Mouse (Mus musculus): Measurements from ENCODE around the gene Car14.
"Not testable (repeated sequence)": the region's sequence is repeated elsewhere in the genome, so short reads cannot be mapped to it uniquely, and the experiment has no call there.

The Car14 gene

DNA sequence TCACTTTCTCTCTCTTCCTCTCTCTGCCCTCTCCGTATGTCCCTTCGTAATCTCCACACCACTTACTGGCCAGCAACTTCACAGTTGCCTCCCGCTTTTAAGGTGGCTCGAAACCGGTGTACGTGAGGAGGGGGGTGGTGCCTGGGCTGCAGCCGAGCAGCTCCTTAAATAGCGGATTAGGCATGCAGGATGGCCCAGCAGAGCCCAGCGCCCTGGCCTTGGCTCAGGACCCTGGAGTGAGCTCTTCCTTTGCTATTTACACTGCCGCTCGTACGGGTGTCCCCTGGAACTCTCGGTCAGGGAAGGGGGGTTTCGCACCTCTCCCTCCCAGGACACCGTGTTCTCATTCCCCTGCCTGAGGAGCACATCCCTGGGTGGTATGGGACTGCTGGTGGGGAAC, at the start of gene Car14:
TSS of gene Car14 (minus strand) at position 124 of the 400 bp plus-strand sequence.
- in situ Hi-C loops (cut with MboI), result no loop called here

DNA sequence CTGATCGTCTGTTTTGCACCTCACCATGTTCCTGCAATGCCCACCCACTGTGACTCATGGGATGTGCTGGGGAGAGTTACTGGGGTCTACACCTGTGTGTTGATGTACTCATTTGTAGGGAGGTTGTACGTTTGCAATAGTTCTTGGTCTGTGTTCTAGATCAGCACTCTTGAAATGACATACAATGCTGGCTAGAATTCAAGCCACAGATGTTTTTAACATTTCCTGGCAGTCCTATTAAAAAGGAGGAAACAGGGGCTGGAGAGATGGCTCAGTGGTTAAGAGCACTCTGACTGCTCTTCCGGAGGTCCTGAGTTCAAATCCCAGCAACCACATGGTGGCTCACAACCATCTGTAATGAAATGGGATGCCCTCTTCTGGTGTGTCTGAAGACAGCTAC, 49.0 kb upstream of the Car14 start:
- in situ Hi-C loops (cut with MboI), result no loop called here

DNA sequence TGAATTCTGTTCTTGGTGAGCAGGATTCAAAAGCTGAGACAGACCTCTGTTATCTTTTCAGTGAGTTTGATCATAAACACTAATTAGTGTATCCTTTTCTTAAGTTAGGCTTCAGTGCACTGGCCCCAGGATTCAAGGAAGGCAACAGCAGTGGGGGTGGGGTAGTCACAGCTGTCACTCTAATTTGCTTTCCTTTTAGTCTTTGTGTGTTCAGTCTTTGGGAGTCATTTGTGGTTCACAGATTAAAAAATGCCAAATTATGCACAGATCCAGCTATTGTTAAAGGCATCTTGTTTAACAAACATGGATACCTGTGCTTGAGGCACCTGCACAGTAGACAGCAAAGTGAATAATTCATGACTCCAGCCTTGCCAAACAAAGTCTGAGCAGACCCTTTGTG, 48.5 kb upstream of the Car14 start:
- in situ Hi-C loops (cut with MboI), result no loop called here

DNA sequence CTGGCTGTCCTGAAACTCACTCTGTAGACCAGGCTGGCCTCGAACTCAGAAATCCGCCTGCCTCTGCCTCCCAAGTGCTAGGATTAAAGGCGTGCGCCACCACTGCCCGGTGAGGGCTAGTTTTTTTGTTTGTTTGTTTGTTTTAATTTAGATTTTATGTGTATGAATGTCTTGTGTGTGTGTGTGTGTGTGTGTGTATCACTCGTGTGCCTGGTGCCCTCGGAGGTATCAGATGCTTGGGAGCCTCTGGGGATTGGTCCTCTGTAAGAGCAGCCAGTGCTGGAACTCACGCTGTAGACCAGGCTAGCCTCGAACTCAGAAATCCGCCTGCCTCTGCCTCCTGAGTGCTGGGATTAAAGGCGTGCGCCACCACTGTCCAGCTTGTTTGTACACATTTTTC, 47.1 kb upstream of the Car14 start:
- in situ Hi-C loops (cut with MboI), result not testable (repeated sequence)

DNA sequence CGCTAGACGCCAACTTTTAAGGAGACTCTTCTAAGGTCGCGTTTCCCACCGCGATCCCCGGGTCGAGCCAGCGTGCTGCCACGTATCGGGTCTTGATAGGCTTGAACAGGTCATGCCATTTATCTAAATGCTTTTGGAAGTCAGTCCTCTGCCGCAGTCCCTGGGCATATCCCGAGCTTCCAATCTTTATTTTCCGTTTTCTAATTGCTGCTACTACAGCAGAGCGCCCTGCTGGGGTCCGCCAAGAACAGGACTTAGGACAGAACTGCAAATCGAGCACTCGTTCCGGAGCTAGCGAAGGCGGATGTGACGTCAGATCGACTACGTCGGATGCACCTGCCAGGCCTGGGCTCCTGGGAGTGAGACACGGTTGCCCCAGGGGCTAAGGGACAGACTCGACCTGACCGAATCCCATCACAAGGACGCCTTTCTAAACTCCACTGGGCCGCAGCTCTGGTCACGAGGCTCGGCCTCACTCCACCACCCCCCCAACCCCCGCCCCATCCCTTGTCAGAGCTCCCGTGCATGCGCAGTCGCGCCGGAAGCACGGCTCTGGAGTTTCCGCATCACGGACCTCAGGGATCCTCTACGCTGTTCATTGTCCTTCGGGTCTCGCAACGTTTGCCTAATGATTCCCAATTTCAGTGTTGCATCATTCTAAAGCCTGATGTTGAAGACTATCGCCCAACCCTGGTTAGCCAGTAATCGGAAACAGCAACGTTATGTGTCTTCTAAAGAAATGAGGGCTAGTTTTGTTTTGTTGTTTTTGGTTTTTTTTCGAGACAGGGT, 46.5 kb upstream of the Car14 start:
- in situ Hi-C loops (cut with MboI), result no loop called here

DNA sequence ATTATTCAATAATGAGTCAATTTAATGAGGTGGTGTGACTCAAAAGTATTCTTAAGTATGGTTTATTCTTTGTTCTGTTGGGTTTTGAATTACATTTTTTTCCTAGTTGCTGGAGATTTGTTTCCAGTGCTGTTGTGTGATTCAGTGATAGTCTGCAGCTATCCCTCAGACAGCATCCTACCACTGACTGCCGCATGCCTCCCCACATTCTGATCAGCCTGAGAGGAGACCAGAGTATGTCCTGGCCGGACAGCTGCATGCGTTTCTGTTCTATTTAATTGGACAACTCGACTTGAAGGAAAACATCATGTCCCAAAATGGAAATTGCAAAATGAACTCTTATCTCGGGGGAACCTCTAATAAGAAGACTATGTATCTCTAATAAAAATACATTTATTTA, 43.8 kb upstream of the Car14 start:
- in situ Hi-C loops (cut with MboI), result no loop called here

DNA sequence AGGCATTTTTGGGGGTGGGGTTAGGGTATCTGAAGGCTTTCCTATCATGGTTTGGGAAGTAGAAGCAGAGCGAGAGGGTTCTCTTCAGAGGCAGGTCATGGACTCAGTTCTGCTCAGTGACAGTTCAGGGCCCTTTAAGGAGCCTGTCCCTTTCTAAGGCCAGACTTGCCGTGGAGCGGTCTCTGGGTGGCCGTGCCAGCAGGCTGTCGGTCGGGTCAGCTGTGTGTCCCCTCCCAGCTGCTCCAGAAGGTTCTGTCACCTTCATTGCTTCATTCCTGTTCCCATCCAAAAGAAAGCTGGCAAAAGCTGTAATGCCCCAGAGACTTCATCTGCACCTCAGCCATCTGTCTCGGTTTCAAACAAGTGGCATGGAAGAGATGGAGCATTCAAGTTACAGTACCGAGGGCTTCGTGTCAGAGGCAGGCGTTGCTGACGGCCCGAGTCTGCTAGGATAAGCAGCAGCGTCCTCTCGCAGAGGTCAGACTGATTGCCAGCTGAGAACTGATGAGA, 41.3 kb upstream of the Car14 start:
- in situ Hi-C loops (cut with MboI), result no loop called here

DNA sequence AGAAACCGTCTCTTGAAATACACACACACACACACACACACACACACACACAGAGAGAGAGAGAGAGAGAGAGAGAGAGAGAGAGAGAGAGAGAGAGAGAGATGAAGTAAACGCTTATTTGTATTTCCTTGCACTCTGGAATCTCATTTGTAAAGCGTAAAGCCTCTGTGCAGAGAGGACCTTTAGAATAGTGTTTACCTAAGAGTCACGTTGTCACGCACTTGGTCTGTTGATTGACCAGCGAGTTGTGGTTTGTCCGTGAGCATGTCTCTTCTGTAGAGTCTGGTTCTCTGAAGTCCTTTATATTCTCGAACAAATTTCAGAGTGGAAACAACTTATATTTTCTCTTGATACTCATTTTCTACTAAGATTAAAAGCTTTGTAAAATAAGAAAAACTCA, 40.3 kb upstream of the Car14 start:
- in situ Hi-C loops (cut with MboI), result no loop called here

DNA sequence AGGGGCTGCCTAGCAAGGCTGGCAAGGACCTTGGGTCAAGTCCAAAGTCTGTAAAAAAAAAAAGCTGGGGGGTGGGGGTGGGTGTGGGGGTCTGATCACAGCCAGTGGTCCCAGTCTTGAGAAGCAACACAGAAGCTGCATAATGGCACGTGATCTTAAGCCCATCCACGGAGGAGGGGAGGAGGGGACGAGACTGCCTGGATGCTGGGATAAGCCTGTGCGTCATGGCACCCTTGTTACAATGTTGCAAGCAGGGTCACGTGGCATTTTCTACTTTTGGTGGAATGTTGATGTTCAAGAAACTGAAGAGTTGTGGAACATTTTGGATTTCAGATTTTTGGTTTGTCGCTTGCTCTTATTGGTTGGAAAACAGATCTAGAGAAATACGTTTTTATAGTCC, 38.7 kb upstream of the Car14 start:
- in situ Hi-C loops (cut with MboI), result no loop called here

DNA sequence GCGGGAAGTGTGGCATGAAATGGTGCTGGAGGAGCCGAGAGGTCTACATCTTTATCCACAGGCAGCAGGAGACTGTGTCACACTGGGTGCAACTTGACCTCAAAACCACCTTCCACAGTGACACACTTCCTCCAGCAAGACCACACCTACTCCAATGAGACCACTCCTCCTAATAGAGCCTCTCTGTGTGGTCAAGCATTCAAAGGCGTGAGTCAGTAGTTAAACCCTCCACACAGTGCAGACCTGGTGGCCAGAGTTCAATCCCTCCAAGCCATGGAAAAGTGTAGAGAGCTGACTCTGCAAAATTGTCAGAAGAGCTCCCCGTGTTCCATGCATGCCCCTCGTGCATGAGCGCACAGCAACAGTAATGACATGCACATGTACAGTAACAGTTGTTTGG, 38.3 kb upstream of the Car14 start:
- in situ Hi-C loops (cut with MboI), result no loop called here

DNA sequence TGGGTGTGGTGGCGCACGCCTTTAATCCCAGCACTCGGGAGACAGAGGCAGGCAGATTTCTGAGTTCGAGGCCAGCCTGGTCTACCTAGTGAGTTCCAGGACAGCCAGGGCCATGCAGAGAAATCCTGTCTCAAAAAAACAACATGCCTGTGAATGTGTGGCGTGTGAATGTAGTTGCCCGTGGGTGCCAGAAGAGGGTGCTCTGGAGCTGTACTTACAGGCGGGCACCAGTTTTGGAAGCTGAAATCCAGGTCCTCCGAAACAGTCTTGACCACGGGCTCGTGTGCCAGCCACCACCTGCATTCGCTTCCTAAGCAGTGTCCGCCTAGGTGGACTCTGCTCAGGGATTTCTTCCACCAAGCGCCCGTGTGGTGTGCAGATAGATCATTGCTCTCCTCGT, 34.3 kb upstream of the Car14 start:
- in situ Hi-C loops (cut with MboI), result no loop called here

DNA sequence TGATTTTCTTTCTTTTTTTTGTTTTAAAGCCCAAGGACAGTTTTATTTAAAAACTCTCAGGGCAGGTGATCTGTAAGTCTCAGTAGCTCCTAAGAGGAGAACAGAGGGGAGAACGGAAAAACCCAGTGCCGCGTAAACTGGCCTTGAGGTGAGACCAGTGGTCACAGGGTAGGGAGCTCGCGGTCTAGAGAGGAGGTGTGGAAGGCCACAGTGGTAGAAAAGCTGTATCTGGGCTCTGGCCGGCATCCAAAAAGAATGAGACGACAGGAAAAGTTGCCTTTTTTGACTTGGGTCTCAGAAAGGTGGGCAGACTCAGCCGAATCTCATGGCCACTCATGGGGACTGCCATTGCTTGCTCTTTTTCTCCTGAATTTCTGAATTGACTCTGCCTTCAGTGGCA, 33.7 kb upstream of the Car14 start:
- in situ Hi-C loops (cut with MboI), result no loop called here

DNA sequence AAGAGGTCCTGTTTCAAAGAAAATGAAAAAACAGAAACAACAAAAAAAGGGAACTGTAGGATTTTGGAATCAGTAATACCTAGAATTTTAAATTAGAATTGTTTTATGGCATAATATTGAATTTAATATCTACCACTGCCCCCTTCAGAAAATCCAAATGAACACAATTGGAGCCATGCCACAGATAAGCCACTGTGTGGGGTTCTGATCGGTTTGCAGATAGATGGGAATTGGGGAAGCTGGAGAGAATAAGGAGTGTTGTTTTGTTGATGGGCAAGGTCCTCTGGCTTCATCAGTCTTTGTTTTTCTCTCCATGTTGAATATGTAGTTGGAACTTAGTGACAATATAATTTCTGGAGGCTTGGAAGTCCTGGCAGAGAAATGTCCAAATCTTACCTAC, 30.0 kb upstream of the Car14 start:
- in situ Hi-C loops (cut with MboI), result no loop called here

DNA sequence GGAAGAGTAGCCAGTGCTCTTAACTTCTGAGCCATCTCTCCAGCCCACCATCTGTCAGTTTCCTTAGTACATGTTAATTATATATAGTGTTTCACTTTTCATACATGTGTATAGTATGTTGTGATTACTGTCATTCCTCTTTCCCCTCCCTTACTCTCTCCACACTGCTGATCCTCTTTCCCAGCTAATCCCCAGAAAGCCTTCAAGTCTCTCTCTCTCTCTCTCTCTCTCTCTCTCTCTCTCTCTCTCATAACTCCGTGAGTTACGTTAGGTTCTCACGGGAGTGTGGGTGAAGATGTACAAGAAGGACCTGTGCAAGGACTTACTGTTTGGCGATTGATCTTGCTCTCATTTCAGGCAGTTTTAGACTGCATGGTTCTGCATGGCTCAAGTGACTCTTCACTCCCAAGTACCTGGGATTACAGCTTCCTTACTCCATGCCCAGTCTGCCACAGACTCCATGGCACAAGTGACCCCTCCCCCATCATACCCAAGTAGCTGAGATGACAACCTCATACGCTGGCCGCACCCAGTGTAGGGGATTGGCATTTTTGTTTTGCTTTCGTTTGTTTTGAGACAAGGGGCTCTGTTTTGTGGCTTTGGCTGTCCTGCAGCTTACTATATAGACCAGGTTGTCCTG, 28.7 kb upstream of the Car14 start:
- in situ Hi-C loops (cut with MboI), result no loop called here

DNA sequence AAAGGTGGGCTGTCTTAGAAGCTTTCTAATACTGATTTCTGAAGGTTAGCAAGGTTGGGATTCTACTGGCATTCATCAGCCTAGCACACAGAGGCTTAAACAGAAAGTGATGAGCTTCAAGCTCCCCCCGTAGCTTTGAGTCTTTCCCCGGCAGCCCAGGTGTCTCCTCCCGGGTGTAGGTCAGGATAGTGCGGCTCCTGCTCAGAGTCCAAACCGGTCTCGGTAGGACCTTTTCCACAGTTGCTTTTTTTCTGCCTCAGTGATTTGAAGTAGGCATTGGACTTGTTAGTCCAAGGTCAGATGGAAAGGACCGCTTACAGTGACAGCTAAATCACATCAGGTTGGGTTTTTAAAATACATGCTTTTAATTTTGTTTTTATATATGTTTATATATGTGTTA, 28.1 kb upstream of the Car14 start:
- in situ Hi-C loops (cut with MboI), result no loop called here

DNA sequence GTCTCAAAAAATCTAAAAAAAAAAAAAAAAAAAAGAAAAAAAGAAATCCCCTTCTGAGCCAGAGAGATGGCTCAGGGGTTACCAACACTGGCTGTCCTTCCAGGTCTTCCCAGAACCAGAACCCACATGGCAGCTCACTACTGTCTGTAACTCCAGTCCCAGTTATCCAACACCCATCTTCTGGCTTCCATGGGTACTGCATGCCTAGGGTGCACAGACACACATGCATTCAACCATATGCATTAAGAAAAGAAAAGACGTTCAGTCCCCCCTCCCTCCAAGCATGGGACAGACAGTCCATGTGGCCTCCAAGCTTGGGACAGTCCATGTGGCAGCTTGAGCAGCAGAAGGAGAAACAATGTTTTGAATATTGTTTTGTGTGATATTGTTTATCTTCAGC, 27.7 kb upstream of the Car14 start:
- in situ Hi-C loops (cut with MboI), result no loop called here

DNA sequence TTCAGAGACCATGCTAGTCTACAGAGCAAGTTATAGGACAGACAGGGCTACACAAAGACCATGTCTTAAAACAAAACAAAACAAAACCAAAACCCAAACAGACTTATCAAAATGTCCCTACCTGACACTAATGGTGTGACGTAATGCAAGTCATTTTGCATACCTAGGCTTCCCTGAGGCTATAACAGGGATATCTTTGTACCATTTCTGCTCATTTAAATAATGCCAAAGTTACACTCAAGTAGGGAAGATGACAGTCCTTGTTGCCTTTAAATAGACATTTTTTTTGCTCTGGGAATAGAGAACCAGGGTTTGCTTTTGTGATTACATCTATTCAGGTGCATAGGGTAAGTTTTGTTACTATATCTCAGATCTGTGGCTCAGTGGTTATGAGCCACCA, 27.0 kb upstream of the Car14 start:
- in situ Hi-C loops (cut with MboI), result no loop called here

DNA sequence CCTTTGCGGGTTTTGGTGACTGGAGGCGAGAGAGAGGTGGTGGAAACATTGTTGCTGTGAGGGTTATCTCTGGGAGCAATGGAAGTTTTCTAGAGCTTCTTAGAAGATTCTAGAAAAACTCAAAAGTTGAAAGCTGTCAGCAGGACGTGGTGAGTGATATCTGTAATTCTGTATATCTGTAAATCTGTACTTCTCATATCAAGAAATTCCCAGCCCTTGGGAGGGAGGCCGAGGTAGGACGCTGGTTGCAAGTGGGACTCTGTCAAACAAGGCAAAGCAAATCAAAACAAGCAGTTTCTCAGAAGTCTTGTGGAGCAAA, 25.9 kb upstream of the Car14 start:
- in situ Hi-C loops (cut with MboI), result no loop called here

DNA sequence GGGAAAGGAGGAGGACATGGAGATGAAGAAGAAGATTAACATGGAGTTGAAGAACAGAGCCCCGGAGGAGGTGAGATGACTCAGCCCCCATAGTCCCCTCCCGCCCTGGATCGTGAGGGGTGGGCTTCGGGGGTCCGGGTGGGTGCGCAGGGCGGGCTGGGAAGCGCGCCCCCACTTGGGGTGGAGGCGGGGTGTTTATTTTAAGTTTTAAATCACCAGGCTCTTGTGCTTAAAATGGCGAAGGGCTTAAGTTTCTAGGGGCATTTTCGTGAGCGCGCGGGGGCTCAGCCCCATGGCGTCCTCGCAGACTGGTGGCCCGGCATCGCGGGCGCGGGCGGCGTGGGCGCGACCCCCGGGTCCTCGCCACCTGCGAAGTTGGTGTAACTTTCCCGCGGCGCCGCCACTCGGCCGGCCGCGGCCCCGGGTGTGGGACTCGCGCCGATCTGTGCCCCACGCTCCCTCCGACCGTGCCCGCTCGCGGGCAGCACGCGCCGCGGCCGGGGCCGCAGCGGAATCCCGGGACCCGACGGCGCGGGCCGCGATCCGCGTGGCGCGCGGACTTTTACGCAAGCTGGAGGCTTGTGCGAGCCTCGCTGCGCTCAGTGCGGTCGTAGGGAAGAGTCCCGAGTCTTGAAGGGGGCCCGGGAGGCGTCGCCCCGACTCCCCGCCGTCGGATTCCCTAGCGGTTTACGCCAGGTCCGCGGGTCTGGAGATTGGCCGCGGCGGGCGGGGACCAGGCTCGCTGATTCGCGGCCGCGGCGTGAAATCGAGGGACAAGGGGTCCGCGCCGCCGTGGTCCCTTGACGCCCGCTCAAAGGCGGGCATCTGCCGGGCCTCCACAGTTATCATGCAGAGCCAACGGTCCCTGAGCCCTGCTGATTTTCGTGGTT, 25.3 kb upstream of the Car14 start:
- in situ Hi-C loops (cut with MboI), result no loop called here

DNA sequence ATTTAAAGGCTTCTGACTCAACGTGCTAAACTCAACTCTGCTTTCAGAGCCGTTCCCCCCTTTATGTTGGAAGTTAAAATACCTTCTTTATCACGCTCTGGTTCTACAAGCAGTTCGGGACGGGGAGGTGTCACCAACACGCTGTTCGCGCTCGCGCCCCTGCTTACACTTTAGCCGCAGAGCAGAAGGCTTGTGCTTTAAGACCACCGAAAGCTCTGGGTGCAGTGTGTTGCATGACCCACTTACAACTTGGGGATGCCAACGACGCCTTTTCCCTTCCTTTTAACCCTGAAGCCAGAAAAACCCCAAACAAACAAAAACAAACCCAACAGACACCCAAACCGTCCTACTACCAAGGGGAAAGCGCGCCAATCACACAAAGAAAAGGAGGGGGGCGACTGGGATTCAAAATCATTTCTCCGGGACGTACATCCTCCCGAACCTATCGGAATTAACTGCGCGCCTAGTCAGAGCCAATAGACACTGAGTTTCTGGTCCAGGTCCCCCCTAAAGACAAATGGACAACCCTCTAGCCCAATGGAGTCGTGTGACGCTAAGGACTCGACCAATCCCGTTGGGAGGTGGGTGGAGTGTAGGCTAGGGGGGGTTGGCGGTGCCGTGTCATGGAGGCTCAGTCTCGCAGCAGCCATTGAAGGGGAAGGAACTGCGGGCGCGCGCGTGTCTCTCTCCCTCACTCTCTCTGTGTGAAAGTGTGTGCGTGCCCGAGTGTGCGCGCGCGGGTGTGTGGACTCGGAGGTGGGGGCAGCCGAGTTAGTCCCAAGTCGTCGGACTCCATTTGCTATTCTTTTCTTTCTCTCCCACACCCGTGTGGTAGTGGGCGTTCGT, 24.4 kb upstream of the Car14 start, which contains the start of gene Anp32e:
TSS of gene Anp32e (plus strand) at position 589 of the 846 bp plus-strand sequence.
- in situ Hi-C loops (cut with MboI), result no loop called here

DNA sequence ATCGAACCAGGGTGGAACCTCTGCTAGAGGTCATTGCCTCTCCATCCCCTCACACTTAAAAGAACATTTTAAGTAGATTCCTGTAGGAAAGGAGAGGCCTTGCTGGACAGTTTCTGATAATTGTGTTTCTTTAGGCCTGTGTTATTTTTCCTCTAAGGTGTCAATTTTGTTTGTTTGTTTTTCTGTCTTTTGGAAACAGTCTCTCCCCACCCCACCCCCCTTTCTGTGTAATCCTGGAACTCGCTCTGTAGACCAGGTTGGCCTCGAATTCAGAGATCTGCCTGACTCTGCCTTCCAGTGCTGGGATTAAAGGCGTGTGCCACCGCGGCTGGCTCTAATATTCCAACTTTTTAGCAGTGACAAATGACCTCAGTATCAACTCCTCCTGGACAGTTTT, 23.8 kb upstream of the Car14 start:
- in situ Hi-C loops (cut with MboI), result no loop called here

DNA sequence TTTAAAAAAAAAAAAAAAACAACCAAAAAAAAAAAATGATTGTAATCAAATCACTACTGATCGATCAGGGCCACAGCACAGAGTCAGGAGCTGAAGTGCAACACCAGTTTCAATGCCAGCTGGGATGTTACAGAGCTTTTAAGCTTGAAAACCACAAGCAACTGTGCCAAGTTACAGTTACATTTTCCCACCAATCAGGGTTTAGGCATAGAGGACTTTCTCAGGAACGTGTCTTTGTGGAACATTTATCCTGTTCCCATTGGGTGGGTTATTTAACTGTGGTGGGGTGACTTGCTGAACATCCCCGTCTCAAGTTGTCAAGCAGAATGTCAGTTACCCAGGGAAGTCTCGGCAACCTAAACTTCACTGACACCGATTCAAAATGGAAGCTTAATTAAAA, 20.6 kb upstream of the Car14 start:
- in situ Hi-C loops (cut with MboI), result no loop called here
